Mouse (Mus musculus): Measurements from ENCODE around the gene Gar1. TPM values are rescaled to one million over a fixed set of nuclear protein-coding genes. Genes with fewer than 3 reads are reported as not detected.

Gene Gar1
- polyA plus RNA-seq (2014; fragmentation: Nextera tagmentation; extraction: Ambion mirVana): 44.8 and 45.2 TPM in 2 replicates

DNA sequence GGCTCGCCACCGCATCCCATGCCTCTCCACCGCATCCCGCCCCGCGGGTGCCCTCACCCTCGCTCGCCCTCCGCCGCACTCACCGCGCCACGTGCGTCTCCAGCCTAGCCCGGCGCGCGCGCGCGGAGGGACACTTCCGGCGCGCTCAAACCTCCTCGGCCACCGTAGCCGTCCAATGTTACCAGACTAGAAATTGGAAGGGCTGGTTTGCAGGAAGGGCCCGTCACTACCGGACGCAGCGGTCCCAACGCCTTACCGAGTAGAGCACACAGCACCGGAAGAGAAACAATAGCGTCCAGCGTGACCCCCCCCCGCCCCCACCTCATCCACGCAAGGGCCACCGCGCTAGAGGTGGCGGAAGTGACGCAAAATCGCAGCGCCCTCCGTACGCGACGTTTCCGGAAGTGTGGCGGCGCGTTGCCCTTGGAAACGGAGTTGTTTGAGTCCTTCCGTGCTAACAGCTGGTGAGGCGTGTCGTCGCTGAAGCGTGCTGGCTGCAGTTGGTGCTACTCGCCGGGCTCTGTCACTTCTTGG lies at the start of gene Gar1:
TSS of gene Gar1 (minus strand) at position 362 of the 534 bp plus-strand sequence.
- Histone ChIP-seq H3K4me3 (ENCODE audit: low read depth, low read length) (peak within 1 kb of the TSS; percentile 93), H3K36me3 (ENCODE audit: insufficient read depth) (peaks cover 23% of the 10 kb centered on the region), H3K27me3 (ENCODE audit: insufficient read depth, low read length) (no peaks in the 10 kb centered on the region), H3K9ac (peak within 1 kb of the TSS; percentile 87), H3K27ac (ENCODE audit: low read depth) (peak within 1 kb of the TSS; percentile 95), H3K9me3 (ENCODE audit: low read depth, low read length) (no peaks in the 10 kb centered on the region), H3K4me1 (ENCODE audit: insufficient read depth) (peaks cover 5% of the 10 kb centered on the region; the same call in 1 of the 2 replicates), H3K4me2 (peak within 1 kb of the TSS; percentile 80)
- no peak for TF ChIP-seq CTCF (IDR thresholded peaks at IDR 0.05; ENCODE audit: low read depth)
- WGBS: under 1% methylated on average over 60 of the region's 60 CpGs
- peak; percentile 100 for DNase-seq
- ATAC-seq (ENCODE audit: insufficient read depth): peak; percentile 93

- H3K9ac ChIP-seq: no peak overlapping the region
- 54% methylated on average over 2 of the region's 2 CpGs for WGBS
These were observed 48.7 kb upstream of the Gar1 start for GRCm38 (mm10) chr3:129879913-129880312.

GRCm38 (mm10) chr3:129879131-129879757 lies 48.0 kb upstream of the Gar1 start:
- Histone ChIP-seq H3K36me3 (ENCODE audit: insufficient read depth) (no peaks in the 10 kb centered on the region), H3K27ac (ENCODE audit: low read depth) (peak overlapping the region; percentile 60; the same call in 1 of the 2 replicates), H3K4me2 (peak overlapping the region; percentile 87), H3K9ac (peak overlapping the region; percentile 65), H3K4me3 (ENCODE audit: low read depth, low read length) (peak overlapping the region; percentile 64), H3K9me3 (ENCODE audit: low read depth, low read length) (no peaks in the 10 kb centered on the region), H3K4me1 (ENCODE audit: insufficient read depth) (no peaks in the 10 kb centered on the region), H3K27me3 (ENCODE audit: insufficient read depth, low read length) (no peaks in the 10 kb centered on the region)
- no peak for TF ChIP-seq CTCF (IDR thresholded peaks at IDR 0.05; ENCODE audit: low read depth)
- peak; percentile 66 for ATAC-seq (ENCODE audit: insufficient read depth)
- WGBS: under 1% methylated on average over 25 of the region's 25 CpGs
- DNase-seq: peak; percentile 66

More at GRCm38 (mm10) chr3:129879913-129880312, 48.7 kb upstream of the Gar1 start:
- H3K36me3 ChIP-seq (ENCODE audit: insufficient read depth): no peaks in the 10 kb centered on the region
- H3K4me3 ChIP-seq (ENCODE audit: low read depth, low read length): no peak overlapping the region
- H3K27me3 ChIP-seq (ENCODE audit: insufficient read depth, low read length): no peaks in the 10 kb centered on the region
- no peak for TF ChIP-seq CTCF (IDR thresholded peaks at IDR 0.05; ENCODE audit: low read depth)
- peak overlapping the region; percentile 87 for H3K4me2 ChIP-seq
- ATAC-seq (ENCODE audit: insufficient read depth): no peak
- H3K4me1 ChIP-seq (ENCODE audit: insufficient read depth): no peaks in the 10 kb centered on the region
- no peaks in the 10 kb centered on the region for H3K9me3 ChIP-seq (ENCODE audit: low read depth, low read length)
- DNase-seq: no peak
- no peak overlapping the region for H3K27ac ChIP-seq (ENCODE audit: low read depth)

GRCm38 (mm10) chr3:129878405-129879021 lies 47.3 kb upstream of the Gar1 start, which contains the start of gene Pla2g12a:
Pla2g12a (plus strand) TSS chr3:129878606.
- Histone ChIP-seq H3K4me1 (ENCODE audit: insufficient read depth) (no peaks in the 10 kb centered on the region), H3K27ac (ENCODE audit: low read depth) (peak within 1 kb of the TSS; percentile 60; the same call in 1 of the 2 replicates)
- WGBS: under 1% methylated on average over 65 of the region's 66 CpGs

GRCm38 (mm10) chr3:129877327-129877726 lies 46.1 kb upstream of the Gar1 start:
- Histone ChIP-seq H3K4me3 (ENCODE audit: low read depth, low read length) (no peak overlapping the region), H3K4me2 (no peak overlapping the region), H3K9me3 (ENCODE audit: low read depth, low read length) (no peaks in the 10 kb centered on the region), H3K4me1 (ENCODE audit: insufficient read depth) (no peaks in the 10 kb centered on the region), H3K27me3 (ENCODE audit: insufficient read depth, low read length) (no peaks in the 10 kb centered on the region), H3K9ac (no peak overlapping the region), H3K36me3 (ENCODE audit: insufficient read depth) (no peaks in the 10 kb centered on the region), H3K27ac (ENCODE audit: low read depth) (no peak overlapping the region)
- WGBS: 88% methylated on average over 10 of the region's 10 CpGs
- TF ChIP-seq CTCF (IDR thresholded peaks at IDR 0.05; ENCODE audit: low read depth): no peak
- ATAC-seq (ENCODE audit: insufficient read depth) (no peak), DNase-seq (no peak)

More at GRCm38 (mm10) chr3:129878405-129879021, 47.3 kb upstream of the Gar1 start, which contains the start of gene Pla2g12a:
- peak; percentile 90 for ATAC-seq (ENCODE audit: insufficient read depth)
- H3K36me3 ChIP-seq (ENCODE audit: insufficient read depth): no peaks in the 10 kb centered on the region
- H3K9me3 ChIP-seq (ENCODE audit: low read depth, low read length): no peaks in the 10 kb centered on the region
- peak within 1 kb of the TSS; percentile 65 for H3K9ac ChIP-seq
- no peaks in the 10 kb centered on the region for H3K27me3 ChIP-seq (ENCODE audit: insufficient read depth, low read length)
- DNase-seq: peak; percentile 95
- H3K4me2 ChIP-seq: peak within 1 kb of the TSS; percentile 87
- peak within 1 kb of the TSS; percentile 64 for H3K4me3 ChIP-seq (ENCODE audit: low read depth, low read length)
- peak; percentile 27; the same call in 1 of the 2 replicates for TF ChIP-seq CTCF (IDR thresholded peaks at IDR 0.05; ENCODE audit: low read depth)

- DNase-seq (peak; percentile 44), ATAC-seq (ENCODE audit: insufficient read depth) (no peak)
- H3K4me3 ChIP-seq (ENCODE audit: low read depth, low read length): no peak overlapping the region
- no peak overlapping the region for H3K9ac ChIP-seq
- 40% methylated on average over 14 of the region's 14 CpGs for WGBS
- no peak overlapping the region for H3K4me2 ChIP-seq
- TF ChIP-seq CTCF (IDR thresholded peaks at IDR 0.05; ENCODE audit: low read depth): peak; percentile 69
- H3K36me3 ChIP-seq (ENCODE audit: insufficient read depth): no peaks in the 10 kb centered on the region
- no peaks in the 10 kb centered on the region for H3K9me3 ChIP-seq (ENCODE audit: low read depth, low read length)
- H3K27ac ChIP-seq (ENCODE audit: low read depth): no peak overlapping the region
- H3K4me1 ChIP-seq (ENCODE audit: insufficient read depth): no peaks in the 10 kb centered on the region
- H3K27me3 ChIP-seq (ENCODE audit: insufficient read depth, low read length): no peaks in the 10 kb centered on the region
These were observed 32.5 kb upstream of the Gar1 start for GRCm38 (mm10) chr3:129863698-129864097.

GRCm38 (mm10) chr3:129862592-129862991 lies 31.4 kb upstream of the Gar1 start:
- no peak for TF ChIP-seq CTCF (IDR thresholded peaks at IDR 0.05; ENCODE audit: low read depth)
- Histone ChIP-seq H3K36me3 (ENCODE audit: insufficient read depth) (no peaks in the 10 kb centered on the region), H3K9ac (no peak overlapping the region), H3K4me3 (ENCODE audit: low read depth, low read length) (no peak overlapping the region), H3K27me3 (ENCODE audit: insufficient read depth, low read length) (no peaks in the 10 kb centered on the region), H3K9me3 (ENCODE audit: low read depth, low read length) (no peaks in the 10 kb centered on the region), H3K4me1 (ENCODE audit: insufficient read depth) (no peaks in the 10 kb centered on the region), H3K4me2 (no peak overlapping the region), H3K27ac (ENCODE audit: low read depth) (no peak overlapping the region)
- DNase-seq (no peak), ATAC-seq (ENCODE audit: insufficient read depth) (no peak)
- 69% methylated on average over 2 of the region's 2 CpGs for WGBS
